Mouse (Mus musculus) liver, embryonic 14.5 days (tissue): ENCODE data around the gene Psmd2.

Experiments
- CTCF ChIP-seq: IDR thresholded peaks from 2 replicates; pipeline ENCODE4 v1.5.1; 2016; ENCODE audit warnings: antibody characterized with exemption, low read depth, control low read depth
- EP300 ChIP-seq: IDR thresholded peaks from 2 replicates; pipeline ENCODE4 v1.6.1; 2016; ENCODE audit warnings: antibody characterized with exemption, low read depth

- TF ChIP-seq CTCF = no peak
- no peak for TF ChIP-seq EP300
Measured at GRCm38 (mm10) chr16:20703071-20703470, 51.6 kb downstream of the Psmd2 start.
